Mouse (Mus musculus) CD8-positive naive resting alpha-beta T cell, adult 2 months (primary cell): ENCODE results near the gene Gm10715.
"Not testable (repeated sequence)": the region's sequence is repeated elsewhere in the genome, so short reads cannot be mapped to it uniquely, and the experiment has no call there.

ENCODE experiments used
- DNase-seq, 2 experiments: peaks; one replicate each; pipeline ENCODE4 v3.0.0; 2022; ENCODE audit warnings: low read depth in 2 of 2, low spot score in 2 of 2

Gene Gm10715

DNA sequence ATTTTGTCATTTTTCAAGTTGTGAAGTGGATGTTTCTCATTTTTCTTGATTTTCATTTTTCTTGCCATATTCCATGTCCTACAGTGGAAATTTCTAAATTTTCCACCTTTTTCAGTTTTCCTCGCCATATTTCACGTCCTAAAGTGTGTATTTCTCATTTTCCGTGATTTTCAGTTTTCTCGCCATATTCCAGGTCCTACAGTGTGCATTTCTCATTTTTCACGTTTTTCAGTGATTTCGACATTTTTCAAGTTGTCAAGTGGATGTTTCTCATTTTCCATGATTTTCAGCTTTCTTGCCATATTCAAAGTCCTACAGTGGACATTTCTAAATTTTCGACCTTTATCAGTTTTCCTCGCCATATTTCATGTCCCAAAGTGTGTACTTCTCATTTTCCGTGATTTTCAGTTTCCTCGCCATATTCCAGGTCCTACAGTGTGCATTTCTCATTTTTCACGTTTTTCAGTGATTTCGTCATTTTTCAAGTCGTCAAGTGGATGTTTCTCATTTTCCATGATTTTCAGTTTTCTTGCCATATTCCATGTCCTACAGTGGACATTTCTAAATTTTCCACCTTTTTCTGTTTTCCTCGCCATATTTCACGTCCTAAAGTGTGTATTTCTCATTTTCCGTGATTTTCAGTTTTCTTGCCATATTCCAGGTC, 12.6 kb upstream of the Gm10715 start:
- peak; percentile 100 for DNase-seq

DNA sequence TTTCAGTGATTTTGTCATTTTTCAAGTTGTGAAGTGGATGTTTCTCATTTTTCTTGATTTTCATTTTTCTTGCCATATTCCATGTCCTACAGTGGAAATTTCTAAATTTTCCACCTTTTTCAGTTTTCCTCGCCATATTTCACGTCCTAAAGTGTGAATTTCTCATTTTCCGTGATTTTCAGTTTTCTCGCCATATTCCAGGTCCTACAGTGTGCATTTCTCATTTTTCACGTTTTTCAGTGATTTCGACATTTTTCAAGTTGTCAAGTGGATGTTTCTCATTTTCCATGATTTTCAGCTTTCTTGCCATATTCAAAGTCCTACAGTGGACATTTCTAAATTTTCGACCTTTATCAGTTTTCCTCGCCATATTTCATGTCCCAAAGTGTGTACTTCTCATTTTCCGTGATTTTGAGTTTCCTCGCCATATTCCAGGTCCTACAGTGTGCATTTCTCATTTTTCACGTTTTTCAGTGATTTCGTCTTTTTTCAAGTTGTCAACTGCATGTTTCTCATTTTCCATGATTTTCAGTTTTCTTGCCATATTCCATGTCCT, 11.7 kb upstream of the Gm10715 start, which contains the start of gene Gm10717:
Gene Gm10717, plus strand, starts transcription at position 506 of the 556 bp plus-strand sequence.
- DNase-seq, result peak; percentile 64 to 70

- peak; percentile 89 to 91 for DNase-seq
Observed at GRCm38 (mm10) chr9:3025653-3026052, 11.0 kb upstream of the Gm10715 start.

DNA sequence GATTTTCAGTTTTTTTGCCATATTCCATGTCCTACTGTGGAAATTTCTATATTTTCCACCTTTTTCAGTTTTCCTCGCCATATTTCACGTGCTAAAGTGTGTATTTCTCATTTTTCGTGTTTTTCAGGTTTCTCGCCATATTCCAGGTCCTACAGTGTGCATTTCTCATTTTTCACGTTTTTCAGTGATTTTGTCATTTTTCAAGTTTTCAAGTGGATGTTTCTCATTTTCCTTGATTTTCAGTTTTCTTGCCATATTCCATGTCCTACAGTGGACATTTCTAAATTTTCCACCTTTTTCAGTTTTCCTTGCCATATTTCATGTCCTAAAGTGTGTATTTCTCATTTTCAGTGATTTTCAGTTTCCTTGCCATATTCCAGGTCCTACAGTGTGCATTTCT, 10.5 kb upstream of the Gm10715 start:
- not testable (repeated sequence) for DNase-seq

DNA sequence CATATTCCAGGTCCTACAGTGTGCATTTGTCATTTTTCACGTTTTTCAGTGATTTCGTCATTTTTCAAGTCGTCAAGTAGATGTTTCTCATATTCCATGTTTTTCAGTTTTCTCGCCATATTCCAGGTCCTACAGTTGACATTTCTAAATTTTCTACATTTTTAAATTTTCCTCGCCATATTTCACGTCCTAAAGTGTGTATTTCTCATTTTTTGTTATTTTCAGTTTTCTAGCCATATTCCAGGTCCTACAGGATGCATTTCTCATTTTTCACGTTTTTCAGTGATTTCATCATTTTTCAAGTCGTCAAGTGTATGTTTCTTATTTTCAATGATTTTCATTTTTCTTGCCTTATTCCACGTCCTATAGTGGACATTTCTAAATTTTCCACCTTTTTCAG, 9.9 kb upstream of the Gm10715 start:
- not testable (repeated sequence) for DNase-seq

GRCm38 (mm10) chr9:3027200-3027599, 9.5 kb upstream of the Gm10715 start:
- not testable (repeated sequence) for DNase-seq

GRCm38 (mm10) chr9:3029276-3030000, 7.2 kb upstream of the Gm10715 start:
- peak; percentile 68 to 71 for DNase-seq

- not testable (repeated sequence) for DNase-seq
Observed at GRCm38 (mm10) chr9:3030677-3031318, 5.9 kb upstream of the Gm10715 start.

DNA sequence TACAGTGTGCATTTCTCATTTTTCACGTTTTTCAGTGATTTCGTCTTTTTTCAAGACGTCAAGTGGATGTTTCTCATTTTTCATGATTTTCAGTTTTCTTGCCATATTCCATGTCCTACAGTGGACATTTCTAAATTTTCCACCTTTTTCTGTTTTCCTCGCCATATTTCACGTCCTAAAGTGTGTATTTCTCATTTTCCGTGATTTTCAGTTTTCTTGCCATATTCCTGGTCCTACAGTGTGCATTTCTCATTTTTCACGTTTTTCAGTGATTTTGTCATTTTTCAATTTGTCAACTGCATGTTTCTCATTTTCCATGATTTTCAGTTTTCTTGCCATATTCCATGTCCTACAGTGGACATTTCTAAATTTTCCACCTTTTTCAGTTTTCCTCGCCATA, 2.4 kb upstream of the Gm10715 start, which contains the start of gene Gm17535:
Gene Gm17535, plus strand, starts transcription at position 301 of the 400 bp plus-strand sequence.
- not testable (repeated sequence) for DNase-seq

DNA sequence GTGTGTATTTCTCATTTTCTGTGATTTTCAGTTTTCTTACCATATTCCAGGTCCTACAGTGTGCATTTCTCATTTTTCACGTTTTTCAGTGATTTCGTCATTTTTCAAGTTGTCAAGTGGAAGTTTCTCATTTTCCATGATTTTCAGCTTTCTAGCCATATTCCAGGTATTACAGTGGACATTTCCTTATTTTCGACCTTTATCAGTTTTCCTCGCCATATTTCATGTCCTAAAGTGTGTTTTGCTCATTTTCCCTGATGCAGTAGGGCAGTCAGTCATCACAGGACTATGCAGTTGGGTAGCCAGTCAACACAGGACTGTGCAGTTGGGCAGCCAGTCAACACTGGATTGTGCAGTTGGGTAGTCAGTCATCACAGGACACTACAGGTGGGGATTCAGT, 1.5 kb downstream of the Gm10715 start:
- not testable (repeated sequence) for DNase-seq
